Mouse (Mus musculus) liver, postnatal 0 days (tissue): Measurements from ENCODE around the gene Cyp2d11. TPM values are rescaled to one million over a fixed set of nuclear protein-coding genes. Genes with fewer than 3 reads are reported as not detected.
"Not testable (repeated sequence)": the region's sequence is repeated elsewhere in the genome, so short reads cannot be mapped to it uniquely, and the experiment has no call there.

Experiments
- ATAC-seq: fragments of 200-750 bp; cut with Nextera tagmentation; 2 replicates; pipeline ENCODE4 v1.8.0; 2017; ENCODE audit warnings: mild to moderate bottlenecking, moderate library complexity
- DNase-seq: peaks from one replicate; pipeline ENCODE4 v3.0.0-alpha.2; 2016
- H3K27ac ChIP-seq: fragments of 300-500 bp; sonication (generic); 2 replicates; pipeline ENCODE4 v1.5.1; 2014; ENCODE audit warnings: antibody characterized with exemption, moderate library complexity, mild to moderate bottlenecking, low read depth
- H3K27me3 ChIP-seq: fragments of 300-500 bp; sonication (generic); 2 replicates; pipeline ENCODE4 v1.6.1; 2014; ENCODE audit warnings: low read length, control low read depth, mixed read lengths; ENCODE audit not compliant: insufficient read depth
- H3K36me3 ChIP-seq: fragments of 300-500 bp; sonication (generic); replicated peaks from 2 replicates; pipeline ENCODE4 v1.6.1; 2014; ENCODE audit warnings: mild to moderate bottlenecking, control low read depth, low read length, moderate library complexity, mixed read lengths; ENCODE audit not compliant: insufficient read depth
- H3K4me1 ChIP-seq: fragments of 300-500 bp; sonication (generic); 2 replicates; pipeline ENCODE4 v1.6.1; 2014; ENCODE audit warnings: antibody characterized with exemption, mild to moderate bottlenecking, control low read depth; ENCODE audit not compliant: insufficient read depth
- H3K4me2 ChIP-seq: fragments of 300-500 bp; sonication (generic); 2 replicates; pipeline ENCODE4 v1.6.1; 2014; ENCODE audit warnings: low read depth, mild to moderate bottlenecking, low read length, moderate library complexity, mixed read lengths
- H3K4me3 ChIP-seq: fragments of 300-500 bp; sonication (generic); 2 replicates; pipeline ENCODE4 v1.5.1; 2014; ENCODE audit warnings: low read depth, low read length
- H3K9ac ChIP-seq: fragments of 300-500 bp; sonication (generic); replicated peaks from 2 replicates; pipeline ENCODE4 v1.6.1; 2014; ENCODE audit warnings: mild to moderate bottlenecking, moderate library complexity
- H3K9me3 ChIP-seq: fragments of 300-500 bp; sonication (generic); 2 replicates; pipeline ENCODE4 v1.6.1; 2016; ENCODE audit warnings: mild to moderate bottlenecking, control low read depth, low read length, mixed read lengths
- CTCF ChIP-seq: sonication (generic); IDR thresholded peaks from 2 replicates; pipeline ENCODE4 v1.5.1; 2016; ENCODE audit warnings: antibody characterized with exemption, low read depth
- EP300 ChIP-seq: IDR thresholded peaks from 2 replicates; pipeline ENCODE4 v1.6.1; 2016; ENCODE audit warnings: antibody characterized with exemption, low read depth, mild to moderate bottlenecking
- WGBS: fragments of 180-500 bp; shearing (Covaris S2); extraction: QIAGEN DNeasy Blood & Tissue Kit; methylation state at CpG from one replicate; pipeline ENCODE4 v1.1.7; 2014; ENCODE audit not compliant: insufficient replicate concordance; 5-methylcytosine and 5-hydroxymethylcytosine counted together
- polyA plus RNA-seq: library from polyadenylated mRNA; unstranded; fragments of >200 nt; fragmentation: Nextera tagmentation; extraction: Ambion mirVana; gene quantifications from 2 replicates; pipeline ENCODE4 v1.2.1, GENCODE M21; 2015

Gene Cyp2d11
- polyA plus RNA-seq, 1 experiment from 2014 or later: 0.25 TPM

DNA sequence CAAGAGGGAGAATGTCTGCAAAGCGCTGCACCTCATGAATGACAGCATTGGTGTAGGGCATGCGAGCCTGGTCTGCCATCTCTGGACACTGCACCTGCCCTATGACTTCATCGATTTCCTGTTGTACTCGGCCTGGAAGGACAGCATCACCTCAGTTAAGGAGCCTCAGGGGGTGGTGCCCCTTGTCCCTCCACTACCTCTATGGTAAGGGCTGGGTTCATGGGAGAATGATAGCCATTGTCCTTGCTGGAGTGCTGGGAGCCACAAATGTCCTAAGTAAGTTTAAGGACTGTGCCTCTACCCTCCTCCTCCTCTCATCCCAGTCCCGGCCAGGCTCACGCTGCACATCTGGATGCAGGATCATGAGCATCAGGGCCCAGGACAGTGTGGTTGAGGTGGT is 21.4 kb downstream of the Cyp2d11 start:
- Histone ChIP-seq H3K4me2 (no peak overlapping the region), H3K9ac (no peak overlapping the region), H3K9me3 (no peaks in the 10 kb centered on the region), H3K4me3 (no peak overlapping the region), H3K36me3 (peaks cover 9% of the 10 kb centered on the region; the same call in 1 of the 2 replicates), H3K27ac (no peak overlapping the region), H3K27me3 (no peaks in the 10 kb centered on the region), H3K4me1 (0 out of 2 replicates have a peak, but pooled peaks cover 4% of the 10 kb centered on the region)
- DNase-seq (no peak), ATAC-seq (no peak)
- TF ChIP-seq CTCF (no peak), EP300 (no peak)
- WGBS: 83% methylated on average over 6 of the region's 6 CpGs

DNA sequence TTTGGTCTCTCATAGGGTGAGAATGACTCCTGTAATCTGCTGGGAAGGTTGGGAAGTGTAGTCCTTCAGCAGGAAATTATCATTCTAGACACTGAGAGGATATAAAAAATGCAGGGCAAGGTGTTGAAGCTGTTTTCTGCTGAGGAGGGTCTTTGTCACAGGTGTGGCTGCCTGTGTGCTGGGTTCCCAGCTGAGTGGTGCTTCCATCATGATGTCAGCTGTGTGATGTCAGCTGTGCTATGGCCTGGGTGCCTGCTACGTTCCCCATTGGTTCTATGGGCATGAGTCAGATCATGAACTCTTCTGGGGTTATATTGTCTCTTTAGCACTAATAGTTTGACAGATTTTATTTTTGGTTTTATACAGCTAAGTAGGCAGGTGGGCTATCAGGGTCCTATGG is 25.0 kb downstream of the Cyp2d11 start:
- DNase-seq (no peak), ATAC-seq (peak; percentile 51; the same call in 1 of the 2 replicates)
- TF ChIP-seq CTCF (no peak), EP300 (no peak)
- Histone ChIP-seq H3K9ac (no peak overlapping the region), H3K36me3 (peaks cover 4% of the 10 kb centered on the region; the same call in 1 of the 2 replicates), H3K27ac (0 out of 2 replicates have a peak overlapping the region, but pooled peaks have one; percentile 34), H3K27me3 (no peaks in the 10 kb centered on the region), H3K4me2 (no peak overlapping the region), H3K9me3 (no peaks in the 10 kb centered on the region), H3K4me1 (no peaks in the 10 kb centered on the region), H3K4me3 (no peak overlapping the region)
- WGBS: 58% methylated on average over 1 of the region's 1 CpGs

DNA sequence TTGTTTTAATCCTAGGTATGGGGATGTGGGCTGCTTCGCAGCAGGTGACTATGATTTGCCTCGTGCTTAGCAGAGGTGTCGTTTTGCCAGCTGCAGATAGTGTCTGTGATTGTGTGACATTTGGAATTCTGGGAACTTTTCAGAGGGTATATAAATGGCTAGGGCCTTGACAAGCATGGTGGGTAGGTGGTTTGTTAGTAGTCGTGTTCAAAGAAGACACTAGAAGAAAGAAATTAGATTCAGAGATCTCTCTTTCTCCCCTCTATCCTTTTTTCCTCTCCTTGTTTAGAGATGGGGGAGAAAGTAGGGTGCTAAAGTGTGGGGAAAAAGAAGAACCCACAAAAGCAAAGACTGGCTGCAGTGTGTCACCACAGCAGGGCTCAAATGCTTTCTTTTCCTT is 25.7 kb downstream of the Cyp2d11 start:
- TF ChIP-seq EP300 (no peak), CTCF (no peak)
- no peak for ATAC-seq
- no peak for DNase-seq
- no peak overlapping the region for H3K9ac ChIP-seq
- WGBS: 80% methylated on average over 4 of the region's 4 CpGs
- no peaks in the 10 kb centered on the region for H3K4me1 ChIP-seq
- no peaks in the 10 kb centered on the region for H3K9me3 ChIP-seq
- H3K4me2 ChIP-seq: no peak overlapping the region
- H3K4me3 ChIP-seq: no peak overlapping the region
- peak overlapping the region; percentile 57; the same call in 1 of the 2 replicates for H3K27ac ChIP-seq
- no peaks in the 10 kb centered on the region for H3K27me3 ChIP-seq
- no peaks in the 10 kb centered on the region for H3K36me3 ChIP-seq

DNA sequence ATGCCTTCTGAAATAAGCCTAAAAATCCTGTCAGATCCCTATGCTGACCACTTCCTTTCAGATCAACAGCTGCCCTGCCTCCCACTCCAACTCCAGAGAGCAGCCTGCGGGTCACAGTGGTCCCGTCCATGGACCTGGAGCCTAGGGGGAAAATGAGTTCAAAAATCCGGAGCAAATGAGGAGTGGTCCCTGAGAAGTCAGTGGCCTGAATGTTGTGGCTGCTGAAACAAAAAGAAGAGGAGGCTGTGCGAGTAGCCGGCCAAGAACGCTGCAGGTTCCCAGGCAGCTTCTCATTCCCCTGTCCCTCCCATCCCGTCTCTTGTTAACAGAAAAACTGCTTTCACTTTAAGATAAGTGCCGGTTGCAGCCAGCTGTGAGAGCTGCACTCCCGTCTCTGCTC is 29.3 kb downstream of the Cyp2d11 start:
- H3K27me3 ChIP-seq, H3K36me3 ChIP-seq, DNase-seq, ATAC-seq, H3K9ac ChIP-seq, H3K4me3 ChIP-seq, H3K9me3 ChIP-seq: not testable (repeated sequence)
- H3K27ac ChIP-seq: peak overlapping the region; percentile 72
- H3K4me2 ChIP-seq: peak overlapping the region; percentile 48; the same call in 1 of the 2 replicates
- 3% methylated on average over 3 of the region's 9 CpGs for WGBS
- H3K4me1 ChIP-seq: peaks cover 15% of the 10 kb centered on the region

DNA sequence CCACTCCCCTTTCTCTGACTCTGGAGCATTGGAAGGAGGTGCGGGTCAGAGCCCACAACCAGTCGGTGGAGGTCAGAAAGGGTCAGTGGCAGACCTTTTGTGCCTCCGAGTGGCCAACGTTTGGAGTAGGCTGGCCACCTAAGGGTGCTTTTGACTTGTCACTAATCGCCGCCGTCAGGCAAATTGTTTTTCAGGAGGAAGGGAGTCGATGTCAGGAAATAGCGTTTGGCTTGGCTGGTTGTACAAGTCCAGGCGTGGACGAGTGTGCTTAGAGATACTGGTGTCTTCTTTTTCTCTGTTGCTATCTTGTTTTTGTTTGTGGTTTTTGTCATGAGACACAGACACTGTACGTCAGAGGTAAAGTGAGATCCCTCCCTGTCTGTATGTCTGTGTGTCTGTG is 30.0 kb downstream of the Cyp2d11 start:
- H3K4me3 ChIP-seq, H3K36me3 ChIP-seq, H3K9ac ChIP-seq, ATAC-seq, H3K27me3 ChIP-seq, DNase-seq, H3K9me3 ChIP-seq, H3K27ac ChIP-seq, H3K4me2 ChIP-seq: not testable (repeated sequence)
- 33% methylated on average over 5 of the region's 12 CpGs for WGBS
- peaks cover 18% of the 10 kb centered on the region for H3K4me1 ChIP-seq

DNA sequence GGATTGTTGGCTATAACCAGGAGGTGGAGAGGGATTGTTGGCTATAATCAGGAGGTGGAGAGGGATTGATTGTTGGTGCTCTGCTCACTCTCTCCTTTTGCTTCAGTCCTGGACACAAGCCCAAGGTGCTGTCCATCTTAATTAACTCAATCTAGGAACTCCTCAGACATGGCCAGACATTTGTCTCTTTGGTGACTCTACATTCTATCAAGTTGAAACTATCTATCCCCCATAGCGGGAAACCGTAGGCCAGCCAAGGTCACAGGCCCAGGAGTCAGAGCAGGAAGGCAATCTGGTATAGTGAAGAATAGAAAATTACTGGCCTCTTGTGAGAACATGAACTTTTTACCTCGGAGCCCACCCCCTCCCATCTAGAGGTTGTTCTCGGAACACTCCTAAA is 31.6 kb downstream of the Cyp2d11 start:
- Histone ChIP-seq H3K4me3 (no peak overlapping the region), H3K36me3 (no peaks in the 10 kb centered on the region), H3K9me3 (no peaks in the 10 kb centered on the region), H3K4me1 (peaks cover 25% of the 10 kb centered on the region), H3K4me2 (no peak overlapping the region), H3K27ac (peak overlapping the region; percentile 95), H3K27me3 (no peaks in the 10 kb centered on the region), H3K9ac (no peak overlapping the region)
- TF ChIP-seq EP300 (peak; percentile 52; the same call in 1 of the 2 replicates), CTCF (no peak)
- no peak for ATAC-seq
- 66% methylated on average over 4 of the region's 4 CpGs for WGBS
- no peak for DNase-seq

DNA sequence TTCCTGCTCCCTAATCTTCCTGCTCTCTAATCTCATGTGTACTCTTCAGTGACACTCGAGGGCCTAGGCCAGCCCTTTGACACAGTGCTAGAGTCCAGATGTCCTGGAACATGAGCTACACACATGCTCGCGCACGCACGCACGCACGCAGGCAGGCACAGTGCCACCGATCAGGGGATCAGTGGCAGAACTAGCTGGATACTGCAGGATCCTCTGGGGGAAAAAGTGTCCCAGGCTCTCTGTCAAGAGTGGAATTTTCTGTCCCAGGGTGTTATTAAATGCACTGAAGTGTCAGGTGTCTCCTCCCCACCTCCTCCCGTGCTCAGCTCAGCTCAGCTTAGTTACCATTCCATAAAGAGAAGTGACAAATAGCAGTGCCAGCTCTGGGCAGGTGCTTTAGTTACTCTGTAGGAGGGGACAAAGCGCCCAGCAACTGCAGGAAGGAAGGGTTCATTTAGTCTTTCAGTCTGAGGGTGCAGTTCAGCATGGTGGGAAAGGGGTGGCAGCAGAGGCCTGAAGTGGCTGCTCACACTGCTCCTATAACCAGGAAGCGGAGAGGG is 32.3 kb downstream of the Cyp2d11 start:
- no peak overlapping the region for H3K4me2 ChIP-seq
- H3K9me3 ChIP-seq: no peaks in the 10 kb centered on the region
- H3K4me3 ChIP-seq: no peak overlapping the region
- WGBS: 57% methylated on average over 11 of the region's 11 CpGs
- no peaks in the 10 kb centered on the region for H3K36me3 ChIP-seq
- DNase-seq: peak; percentile 81
- ATAC-seq: peak; percentile 96
- H3K9ac ChIP-seq: peak overlapping the region; percentile 53
- peak overlapping the region; percentile 95 for H3K27ac ChIP-seq
- no peaks in the 10 kb centered on the region for H3K27me3 ChIP-seq
- TF ChIP-seq EP300 (peak; percentile 72), CTCF (peak; percentile 61)
- peaks cover 32% of the 10 kb centered on the region for H3K4me1 ChIP-seq
